Mouse (Mus musculus) ES-Bruce4 (cell line): Measurements from ENCODE around the gene Myh7b. TPM values are rescaled to one million over a fixed set of nuclear protein-coding genes. Genes with fewer than 3 reads are reported as not detected.

ENCODE experiments used
- H3K27ac ChIP-seq: 2 replicates; pipeline ENCODE4 v1.5.1; 2012; ENCODE audit warnings: low read length, inconsistent platforms; ENCODE audit not compliant: insufficient read depth
- H3K27me3 ChIP-seq: 2 replicates; pipeline ENCODE4 v1.6.1; 2012; ENCODE audit warnings: mild to moderate bottlenecking, low read length, inconsistent platforms; ENCODE audit not compliant: control insufficient read depth, poor library complexity, insufficient read depth, severe bottlenecking
- H3K36me3 ChIP-seq: 2 replicates; pipeline ENCODE4 v1.6.1; 2012; ENCODE audit warnings: inconsistent platforms, mild to moderate bottlenecking, low read length, moderate library complexity; ENCODE audit not compliant: control insufficient read depth, poor library complexity, insufficient read depth, severe bottlenecking
- H3K4me1 ChIP-seq: one replicate; pipeline ENCODE4 v1.8.1; 2011; ENCODE audit warnings: low read length; ENCODE audit not compliant: control insufficient read depth, insufficient read depth
- H3K4me3 ChIP-seq: 2 replicates; pipeline ENCODE4 v1.5.1; 2011; ENCODE audit warnings: low read depth, mild to moderate bottlenecking, low read length
- H3K9ac ChIP-seq: 2 replicates; pipeline ENCODE4 v1.6.1; 2012; ENCODE audit warnings: low read depth, mild to moderate bottlenecking, inconsistent platforms; ENCODE audit not compliant: poor library complexity, severe bottlenecking
- H3K9me3 ChIP-seq: replicated peaks from 2 replicates; pipeline ENCODE4 v1.6.1; 2012; ENCODE audit warnings: mild to moderate bottlenecking, low read length, inconsistent platforms; ENCODE audit not compliant: control insufficient read depth, poor library complexity, insufficient read depth, severe bottlenecking
- CTCF ChIP-seq: IDR thresholded peaks from one replicate; pipeline ENCODE4 v1.8.1; 2011; ENCODE audit warnings: low read depth, low read length
- EP300 ChIP-seq: IDR thresholded peaks from 2 replicates; pipeline ENCODE4 v1.6.1; 2011; ENCODE audit warnings: low read depth, low read length; ENCODE audit not compliant: insufficient read depth
- POLR2A ChIP-seq: IDR thresholded peaks from one replicate; pipeline ENCODE4 v1.8.1; 2011; ENCODE audit warnings: low read length; ENCODE audit not compliant: insufficient read depth
- polyA plus RNA-seq: library from polyadenylated mRNA; stranded (reverse); fragments of >200 nt; gene quantifications from 2 replicates; pipeline ENCODE4 v1.2.4, GENCODE M21; 2011; ENCODE audit warnings: low read depth; ENCODE audit not compliant: missing spikeins, insufficient read depth, insufficient read length

Gene Myh7b
- polyA plus RNA-seq, 1 experiment, result 1.0 TPM

GRCm38 (mm10) chr2:155641540-155642472 is 30.8 kb downstream of the Myh7b start:
- Histone ChIP-seq H3K36me3 (no peaks in the 10 kb centered on the region), H3K9me3 (no peaks in the 10 kb centered on the region), H3K4me1 (no peaks in the 10 kb centered on the region), H3K9ac (no peak overlapping the region), H3K4me3 (no peak overlapping the region), H3K27me3 (no peaks in the 10 kb centered on the region), H3K27ac (no peak overlapping the region)
- TF ChIP-seq CTCF, result no peak

GRCm38 (mm10) chr2:155645746-155646145 is 34.7 kb downstream of the Myh7b start:
- TF ChIP-seq CTCF, result no peak
- TF ChIP-seq EP300, result no peak
- no peak for TF ChIP-seq POLR2A
- H3K9me3 ChIP-seq, result no peaks in the 10 kb centered on the region
- H3K4me3 ChIP-seq, result no peak overlapping the region
- no peaks in the 10 kb centered on the region for H3K4me1 ChIP-seq
- H3K27ac ChIP-seq, result no peak overlapping the region
- no peaks in the 10 kb centered on the region for H3K36me3 ChIP-seq
- no peak overlapping the region for H3K9ac ChIP-seq
- no peaks in the 10 kb centered on the region for H3K27me3 ChIP-seq

DNA sequence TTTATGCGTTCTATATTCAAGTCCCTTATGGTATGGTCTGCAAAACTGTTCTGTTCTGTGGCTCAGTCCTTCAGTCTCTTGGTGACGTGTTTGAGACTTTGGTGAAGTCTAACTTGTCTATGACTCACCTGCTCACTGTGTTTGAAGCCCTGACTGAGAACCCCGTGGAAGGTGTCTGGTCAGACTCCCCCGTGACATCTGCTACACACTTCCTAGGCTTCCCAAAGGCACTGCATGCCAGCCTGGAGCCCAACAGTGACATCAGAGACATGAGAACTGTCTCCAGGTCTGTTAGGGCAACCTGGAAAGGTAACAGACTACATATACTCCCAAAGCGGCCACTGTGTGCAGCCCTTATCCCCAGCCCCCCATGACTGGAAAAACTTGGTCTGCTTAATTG is 41.6 kb downstream of the Myh7b start:
- Histone ChIP-seq H3K9ac (no peak overlapping the region), H3K4me3 (no peak overlapping the region), H3K9me3 (no peaks in the 10 kb centered on the region), H3K4me1 (no peaks in the 10 kb centered on the region), H3K27me3 (no peaks in the 10 kb centered on the region), H3K27ac (no peak overlapping the region), H3K36me3 (no peaks in the 10 kb centered on the region)
- TF ChIP-seq CTCF (no peak), EP300 (no peak), POLR2A (no peak)

DNA sequence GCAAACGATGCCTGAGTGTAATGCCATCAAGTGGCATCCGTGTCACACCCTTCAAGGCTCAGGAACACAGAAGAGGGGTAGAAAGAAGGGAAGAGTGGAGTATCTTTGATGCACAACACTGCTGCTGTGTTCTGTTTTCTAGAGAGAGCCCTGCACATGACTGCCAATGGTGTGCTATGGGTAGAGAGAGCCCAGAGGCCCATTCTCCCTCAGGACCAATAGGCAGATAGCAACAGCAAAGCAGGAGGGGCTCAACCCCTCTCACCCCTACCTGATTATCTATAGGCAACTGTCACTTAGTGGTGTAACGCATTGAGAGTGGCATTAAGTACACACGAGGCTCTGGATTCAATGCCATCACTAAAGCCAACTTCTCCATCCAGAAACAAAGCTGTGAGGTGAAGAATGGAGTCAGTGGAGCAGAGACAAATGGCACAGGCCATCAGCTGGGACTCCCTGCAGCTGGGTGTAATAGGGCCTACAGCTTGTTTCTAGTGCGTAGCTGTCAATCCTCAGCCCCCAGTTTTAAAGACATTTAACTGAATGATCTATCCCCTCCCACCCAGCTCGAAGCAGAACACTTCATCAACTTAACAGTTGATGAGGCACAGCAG is 44.9 kb downstream of the Myh7b start:
- no peaks in the 10 kb centered on the region for H3K36me3 ChIP-seq
- H3K27me3 ChIP-seq, result no peaks in the 10 kb centered on the region
- H3K9ac ChIP-seq, result no peak overlapping the region
- no peaks in the 10 kb centered on the region for H3K4me1 ChIP-seq
- no peak overlapping the region for H3K27ac ChIP-seq
- H3K9me3 ChIP-seq, result no peaks in the 10 kb centered on the region
- TF ChIP-seq CTCF (no peak), EP300 (no peak), POLR2A (no peak)
- H3K4me3 ChIP-seq, result no peak overlapping the region

DNA sequence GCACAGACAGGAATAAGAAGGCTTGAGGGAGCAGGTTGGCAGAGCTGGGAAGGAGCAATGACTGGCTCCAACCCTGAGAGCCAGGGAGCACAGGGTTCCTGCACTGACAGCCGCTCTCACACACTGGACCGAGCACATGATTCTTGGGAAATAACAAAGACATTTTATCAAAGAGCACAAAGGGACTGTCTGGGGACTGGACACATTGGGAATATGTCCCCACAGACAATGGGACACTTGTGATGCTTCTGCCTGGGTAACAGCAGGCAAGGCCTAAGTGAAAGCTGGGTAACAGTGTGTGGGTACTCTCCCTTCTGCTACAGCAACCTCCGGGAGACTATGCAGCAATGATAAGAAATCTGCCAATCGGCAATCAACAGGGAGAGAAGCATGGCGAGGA is 51.4 kb downstream of the Myh7b start:
- Histone ChIP-seq H3K27ac (no peak overlapping the region), H3K4me1 (no peaks in the 10 kb centered on the region), H3K9ac (no peak overlapping the region), H3K36me3 (no peaks in the 10 kb centered on the region), H3K9me3 (no peaks in the 10 kb centered on the region), H3K4me3 (no peak overlapping the region), H3K27me3 (no peaks in the 10 kb centered on the region)
- TF ChIP-seq CTCF (no peak), EP300 (no peak), POLR2A (no peak)

- TF ChIP-seq EP300 (no peak), CTCF (peak; percentile 57)
- Histone ChIP-seq H3K27me3 (no peaks in the 10 kb centered on the region), H3K36me3 (no peaks in the 10 kb centered on the region), H3K9me3 (no peaks in the 10 kb centered on the region), H3K27ac (no peak overlapping the region), H3K4me1 (no peaks in the 10 kb centered on the region), H3K4me3 (no peak overlapping the region), H3K9ac (no peak overlapping the region)
Measured at GRCm38 (mm10) chr2:155663097-155663496, 52.1 kb downstream of the Myh7b start.
